Comparison of ENCODE assay signal across 8 mouse cellular contexts in the genomic region with DNA sequence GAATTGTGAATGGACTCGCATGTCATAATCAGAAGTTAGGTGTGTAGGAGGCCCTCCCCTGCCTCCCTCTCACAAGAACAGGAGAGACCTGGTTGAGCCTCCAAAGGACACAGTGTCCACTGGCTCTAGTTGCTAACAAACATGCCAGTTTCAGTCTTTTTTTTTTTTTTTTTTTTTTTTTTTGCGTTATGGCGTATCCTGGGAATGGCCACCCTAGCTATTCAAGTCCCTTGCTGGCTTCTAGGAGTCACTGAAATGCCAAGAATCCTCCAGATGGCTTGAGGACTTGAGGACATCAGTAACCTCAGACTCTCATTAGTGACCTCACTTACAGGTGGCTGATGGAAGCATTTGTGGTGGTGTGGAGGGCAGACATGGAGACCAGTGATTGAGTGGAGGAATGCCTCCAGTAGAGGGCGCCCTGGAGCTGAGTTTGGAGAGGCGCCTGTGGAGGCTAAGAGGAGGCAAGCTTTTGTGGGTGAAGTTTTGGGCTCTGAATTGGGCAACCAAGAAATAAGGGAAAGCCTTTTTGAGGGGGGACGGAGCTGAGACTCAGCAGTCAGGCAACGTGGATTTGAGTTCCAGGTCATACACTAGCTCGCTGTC.
DNase-seq lines count a peak whose midpoint lies in the region; ATAC-seq and TF ChIP-seq lines count a peak whose summit lies in the region.

No protein-coding gene starts in this region.

- no peaks in the 10 kb centered on the region for H3K9me3 ChIP-seq in liver, embryonic 11.5 days (ENCODE audit: control insufficient read depth, low read length)

- TF ChIP-seq CTCF in kidney, adult 2 months (conservative IDR thresholded peaks at IDR 0.05; ENCODE audit: insufficient read depth, insufficient read length, low read depth, low read length) = peak; percentile 67

- WGBS in kidney, adult 2 months = 60% methylated on average over 8 of the region's 8 CpGs
- 63% methylated on average over 8 of the region's 8 CpGs for WGBS in liver, embryonic 11.5 days

- no peak for ATAC-seq in liver, embryonic 11.5 days (replicated peaks; ENCODE audit: low FRiP score)
- no peak for ATAC-seq in erythroblast, adult 5-6 weeks (replicated peaks; ENCODE audit: low FRiP score, poor library complexity, severe bottlenecking)

- no peak overlapping the region for H3K27ac ChIP-seq in kidney, adult 2 months (ENCODE audit: insufficient read depth, low read depth, low read length)
- no peak overlapping the region for H3K27ac ChIP-seq in liver, embryonic 11.5 days (ENCODE audit: low read depth, low read length)

- no peaks in the 10 kb centered on the region for H3K36me3 ChIP-seq in kidney, adult 2 months (ENCODE audit: control insufficient read depth, insufficient read depth, low read length)
- H3K36me3 ChIP-seq in liver, embryonic 11.5 days (ENCODE audit: control insufficient read depth, insufficient read depth, low read length) = no peaks in the 10 kb centered on the region

- H3K9ac ChIP-seq in liver, embryonic 11.5 days (ENCODE audit: low read depth, low read length) = no peak overlapping the region

- H3K4me3 ChIP-seq in kidney, adult 2 months (ENCODE audit: insufficient read depth, low read depth, low read length) = no peak overlapping the region
- no peak overlapping the region for H3K4me3 ChIP-seq in liver, embryonic 11.5 days (ENCODE audit: low read depth, low read length)

- no peaks in the 10 kb centered on the region for H3K4me1 ChIP-seq in kidney, adult 2 months (ENCODE audit: control insufficient read depth, insufficient read depth, low read length)
- H3K4me1 ChIP-seq in liver, embryonic 11.5 days (replicated peaks; ENCODE audit: control insufficient read depth, insufficient read depth, low read length) = no peaks in the 10 kb centered on the region

- no peak overlapping the region for H3K4me2 ChIP-seq in liver, embryonic 11.5 days

- H3K27me3 ChIP-seq in kidney, adult 2 months (replicated peaks; ENCODE audit: control insufficient read depth, insufficient read depth, low read length) = 0 out of 2 replicates have a peak, but pooled peaks cover 1% of the 10 kb centered on the region
- no peaks in the 10 kb centered on the region for H3K27me3 ChIP-seq in liver, embryonic 11.5 days (replicated peaks; ENCODE audit: control insufficient read depth, insufficient read depth, low read length)

- peak; percentile 36 for DNase-seq in kidney, adult 2 months
- no peak for DNase-seq in kidney, adult 11 months
- DNase-seq in NIH3T3 (ENCODE audit: low read depth) = peak; percentile 62
- DNase-seq in c-Kit-positive CD71-positive TER-119-positive erythroid progenitor cells, embryonic 14.5 days (ENCODE audit: low spot score) = peak; percentile 38
- DNase-seq in induced T-regulatory cell, adult 2 months (ENCODE audit: low read depth) = peak; percentile 86
- DNase-seq in liver, embryonic 11.5 days (ENCODE audit: low spot score) = peak; percentile 67
- peak; percentile 58 to 79 for DNase-seq in right cerebral cortex, adult 2 months (ENCODE audit: low spot score in 2 of 2)

- no peak for TF ChIP-seq POLR2A in kidney, adult 2 months (IDR thresholded peaks at IDR 0.05; ENCODE audit: low read depth, low read length)
